Mouse (Mus musculus) right cerebral cortex, postnatal 10 days (tissue): ENCODE measurements around the gene Gm16867.
"Not testable (repeated sequence)": the region's sequence is repeated elsewhere in the genome, so short reads cannot be mapped to it uniquely, and the experiment has no call there.

Source experiments
- DNase-seq, 2 experiments: peaks; one replicate each; pipeline ENCODE4 v3.0.0; 2021; ENCODE audit warnings: low spot score in 2 of 2

Gene Gm16867

DNA sequence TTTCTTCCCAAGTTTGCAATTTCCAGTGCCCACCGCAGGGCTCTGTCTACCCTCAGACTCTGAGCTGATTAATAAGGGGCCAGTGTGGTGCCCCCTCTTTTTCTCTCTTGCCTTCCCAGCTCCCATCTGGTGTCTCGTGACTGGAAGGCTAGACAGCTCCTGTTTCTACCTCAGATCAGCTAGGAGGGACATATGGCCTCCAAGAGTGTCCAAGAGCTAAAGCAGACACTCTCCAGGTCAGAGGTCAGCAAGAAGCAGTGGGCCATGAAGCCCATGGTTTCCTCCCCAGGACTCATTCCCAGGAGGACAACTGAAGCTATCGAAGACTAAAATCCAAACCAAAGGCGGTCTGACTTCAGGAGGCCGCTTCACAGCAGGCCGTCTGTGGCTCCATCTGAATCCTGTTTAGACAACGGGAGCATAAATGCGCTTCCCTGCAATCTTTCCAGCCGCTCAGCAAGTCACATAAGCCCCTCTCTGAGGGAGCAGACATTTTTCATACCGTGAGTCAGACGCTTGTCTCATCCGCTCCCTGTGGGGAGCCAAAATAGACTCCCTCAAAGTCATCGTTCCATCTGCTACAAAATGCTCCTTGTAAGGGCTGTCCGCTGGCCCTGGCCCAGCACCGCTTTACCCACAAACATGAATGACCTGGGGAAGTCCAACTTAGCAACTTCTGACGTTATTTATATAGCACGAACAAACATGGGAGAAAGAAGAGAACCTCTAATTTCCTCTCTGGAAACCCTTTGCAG is 35.4 kb downstream of the Gm16867 start:
- not testable (repeated sequence) for DNase-seq

- not testable (repeated sequence) for DNase-seq
Observed at GRCm38 (mm10) chr14:69464465-69464864, 38.7 kb downstream of the Gm16867 start.

DNA sequence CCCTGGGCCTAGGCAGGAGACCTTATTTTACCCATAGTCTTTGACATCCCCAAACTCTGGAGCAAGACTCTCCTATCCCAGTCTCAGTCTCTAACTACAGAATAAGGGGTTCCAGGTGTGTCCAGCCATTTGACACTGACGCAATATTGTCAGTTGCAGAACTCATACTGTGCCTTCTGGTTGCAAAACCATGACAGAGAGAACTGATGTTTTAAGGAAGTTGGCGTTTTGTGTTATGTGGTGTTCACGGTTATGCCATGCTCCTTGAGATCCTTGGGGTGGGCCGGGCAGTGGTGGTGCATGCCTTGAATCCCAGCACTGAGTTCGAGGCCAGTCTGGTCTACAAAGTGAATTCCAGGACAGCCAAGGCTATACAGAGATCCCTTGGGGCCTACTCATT is 45.5 kb downstream of the Gm16867 start:
- DNase-seq: not testable (repeated sequence)

- DNase-seq: not testable (repeated sequence)
Observed at GRCm38 (mm10) chr14:69454640-69455039, 48.5 kb downstream of the Gm16867 start.

DNA sequence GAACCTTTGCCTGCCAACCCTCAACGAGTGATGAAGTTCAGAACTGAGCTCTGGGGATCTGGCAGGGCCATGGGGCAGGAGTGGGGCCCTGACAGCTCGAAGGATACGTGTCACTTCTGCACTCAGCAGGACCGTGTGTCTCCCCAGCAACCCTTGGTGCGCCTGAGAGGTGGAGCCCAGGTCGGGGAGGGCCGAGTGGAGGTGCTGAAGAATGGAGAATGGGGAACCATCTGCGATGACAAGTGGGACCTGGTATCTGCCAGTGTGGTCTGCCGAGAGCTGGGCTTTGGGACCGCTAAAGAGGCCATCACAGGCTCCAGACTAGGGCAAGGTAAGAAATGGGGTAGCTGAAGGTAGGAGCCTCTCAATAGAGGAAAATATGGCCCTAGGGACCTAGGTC is 54.3 kb downstream of the Gm16867 start:
- not testable (repeated sequence) for DNase-seq

GRCm38 (mm10) chr14:69447006-69447405 is 56.2 kb downstream of the Gm16867 start:
- not testable (repeated sequence) for DNase-seq

GRCm38 (mm10) chr14:69443092-69443692 is 60.0 kb downstream of the Gm16867 start:
- DNase-seq: not testable (repeated sequence)

GRCm38 (mm10) chr14:69440955-69441354 is 62.2 kb downstream of the Gm16867 start:
- DNase-seq: not testable (repeated sequence)

DNA sequence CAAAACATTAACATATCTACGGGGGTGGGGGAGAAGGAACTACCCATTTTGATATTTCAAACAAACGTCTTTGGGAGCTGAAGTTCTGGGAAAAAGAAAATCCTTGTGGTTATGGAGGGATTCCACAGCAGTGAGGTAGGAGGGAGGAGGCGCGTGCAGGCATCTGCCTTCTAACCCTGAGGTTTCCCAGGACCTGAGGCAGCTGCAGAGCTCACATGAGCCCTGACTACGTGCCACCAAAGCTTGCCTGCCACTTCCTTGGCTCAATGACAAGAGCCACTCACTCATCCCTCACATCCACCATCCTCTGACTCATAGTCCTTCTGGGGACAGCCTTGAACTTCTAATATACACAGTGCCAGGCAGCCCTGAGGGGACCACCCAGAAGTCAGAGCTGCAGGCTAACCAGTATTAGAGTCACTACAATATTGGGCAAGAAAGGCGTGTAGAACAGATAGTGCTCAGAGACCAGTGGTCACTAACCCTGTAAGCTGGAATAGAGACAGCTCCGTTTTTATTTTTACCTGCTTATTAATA is 64.4 kb downstream of the Gm16867 start:
- DNase-seq: not testable (repeated sequence)

- DNase-seq: not testable (repeated sequence)
Observed at GRCm38 (mm10) chr14:69421003-69421402, 82.2 kb downstream of the Gm16867 start.

GRCm38 (mm10) chr14:69417545-69417944 is 85.6 kb downstream of the Gm16867 start:
- not testable (repeated sequence) for DNase-seq
